Mouse (Mus musculus) T-helper 1 cell (primary cell): ENCODE measurements at regions not wholly inside any gene's neighbourhood (a gene's known extent, or its start where the extent isn't known, plus 50 kb on each side); places are given as distances from the start of the nearest gene placed in this dataset.

Source experiments
- in situ Hi-C: fragments of 300-600 bp; cut with MboI, MseI; formaldehyde crosslinking; loops from one replicate; pipeline ENCODE4 v1.15.1; 2025; ENCODE audit warnings: high pct_unique_total_duplicates

GRCm38 (mm10) chr5:103374162-103374561 lies 50.8 kb upstream of the Ptpn13 start:
- in situ Hi-C loops = no loop called here

- in situ Hi-C loops = no loop called here
Measured at GRCm38 (mm10) chr5:103373089-103373488, 51.9 kb upstream of the Ptpn13 start.

GRCm38 (mm10) chr5:103370456-103370855 lies 54.5 kb upstream of the Ptpn13 start:
- in situ Hi-C loops = no loop called here

- in situ Hi-C loops = loop anchor here (10.0 kb wide), 1 partner anchor 146 kb away; no protein-coding TSS in a partner anchor
Measured at GRCm38 (mm10) chr5:103368993-103369392, 56.0 kb upstream of the Ptpn13 start.

GRCm38 (mm10) chr5:103367201-103367671 lies 57.8 kb upstream of the Ptpn13 start:
- in situ Hi-C loops = loop anchor here (10.0 kb wide), 1 partner anchor 148 kb away; no protein-coding TSS in a partner anchor

GRCm38 (mm10) chr5:103365700-103366448 lies 59.1 kb upstream of the Ptpn13 start:
- in situ Hi-C loops = loop anchor here (10.0 kb wide), 1 partner anchor 149 kb away; no protein-coding TSS in a partner anchor

GRCm38 (mm10) chr5:103364791-103365699 lies 59.9 kb upstream of the Ptpn13 start:
- in situ Hi-C loops = loop anchor here (10.0 kb wide), 1 partner anchor 150 kb away; no protein-coding TSS in a partner anchor

- in situ Hi-C loops = loop anchor here (10.0 kb wide), 1 partner anchor 154 kb away; no protein-coding TSS in a partner anchor
Measured at GRCm38 (mm10) chr5:103360775-103361247, 64.2 kb upstream of the Ptpn13 start.

GRCm38 (mm10) chr5:103360360-103360759 lies 64.6 kb upstream of the Ptpn13 start:
- in situ Hi-C loops = loop anchor here (10.0 kb wide), 1 partner anchor 154 kb away; no protein-coding TSS in a partner anchor

- in situ Hi-C loops = no loop called here
Measured at GRCm38 (mm10) chr5:103357558-103357957, 67.4 kb upstream of the Ptpn13 start.

GRCm38 (mm10) chr5:103356500-103356899 lies 68.5 kb upstream of the Ptpn13 start:
- in situ Hi-C loops = no loop called here

- in situ Hi-C loops = no loop called here
Measured at GRCm38 (mm10) chr5:103355372-103356300, 69.4 kb upstream of the Ptpn13 start.

GRCm38 (mm10) chr5:103343869-103344268 lies 81.1 kb upstream of the Ptpn13 start:
- in situ Hi-C loops = no loop called here

GRCm38 (mm10) chr5:103341456-103341855 lies 83.5 kb upstream of the Ptpn13 start:
- in situ Hi-C loops = no loop called here

- in situ Hi-C loops = no loop called here
Measured at GRCm38 (mm10) chr5:103340626-103341025, 84.4 kb upstream of the Ptpn13 start.

- in situ Hi-C loops = no loop called here
Measured at GRCm38 (mm10) chr5:103336689-103337490, 88.1 kb upstream of the Ptpn13 start.

GRCm38 (mm10) chr5:103335916-103336688 lies 88.9 kb upstream of the Ptpn13 start:
- in situ Hi-C loops = no loop called here

GRCm38 (mm10) chr5:103326412-103326811 lies 98.6 kb upstream of the Ptpn13 start:
- in situ Hi-C loops = no loop called here

- in situ Hi-C loops = no loop called here
Measured at GRCm38 (mm10) chr5:103320341-103320740, 104.7 kb upstream of the Ptpn13 start.
